Mouse (Mus musculus): Measurements from ENCODE around the gene Aff4. TPM values are rescaled to one million over a fixed set of nuclear protein-coding genes. Genes with fewer than 3 reads are reported as not detected.

The Aff4 gene
- total RNA-seq, 1 experiment from 2014 or later: 127 TPM

GRCm38 (mm10) chr11:53443861-53444260, 93.2 kb downstream of the Aff4 start:
- no peak for ATAC-seq (replicated peaks in 1 of 2; ENCODE audit: insufficient read depth in 1 of 2, low FRiP score in 2 of 2, low TSS enrichment in 1 of 2, low read depth in 1 of 2, poor library complexity in 2 of 2, severe bottlenecking in 2 of 2)

GRCm38 (mm10) chr11:53445562-53445961, 94.9 kb downstream of the Aff4 start:
- ATAC-seq (replicated peaks in 1 of 2; ENCODE audit: insufficient read depth in 1 of 2, low FRiP score in 2 of 2, low TSS enrichment in 1 of 2, low read depth in 1 of 2, poor library complexity in 2 of 2, severe bottlenecking in 2 of 2): no peak

DNA sequence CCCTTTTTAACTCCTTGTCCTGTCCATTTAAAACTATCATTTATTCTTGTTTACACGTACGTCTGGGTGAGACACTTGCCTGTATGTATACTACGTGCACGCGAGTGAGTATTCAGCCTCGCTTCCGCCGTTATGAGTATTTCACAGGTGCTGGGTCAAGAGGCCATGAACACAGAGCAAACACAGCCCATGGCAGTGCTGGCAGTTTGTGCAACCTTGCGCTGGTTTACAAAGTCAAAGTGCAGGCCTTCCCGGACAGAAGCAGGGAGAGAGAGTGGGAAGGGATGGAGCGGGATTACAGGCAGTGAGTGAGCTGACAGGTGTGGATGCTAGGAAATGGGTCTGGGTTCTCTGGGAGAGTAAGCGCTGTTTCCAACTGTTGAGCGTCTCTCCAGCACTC, 95.5 kb downstream of the Aff4 start:
- ATAC-seq (replicated peaks in 1 of 2; ENCODE audit: insufficient read depth in 1 of 2, low FRiP score in 2 of 2, low TSS enrichment in 1 of 2, low read depth in 1 of 2, poor library complexity in 2 of 2, severe bottlenecking in 2 of 2): no peak

DNA sequence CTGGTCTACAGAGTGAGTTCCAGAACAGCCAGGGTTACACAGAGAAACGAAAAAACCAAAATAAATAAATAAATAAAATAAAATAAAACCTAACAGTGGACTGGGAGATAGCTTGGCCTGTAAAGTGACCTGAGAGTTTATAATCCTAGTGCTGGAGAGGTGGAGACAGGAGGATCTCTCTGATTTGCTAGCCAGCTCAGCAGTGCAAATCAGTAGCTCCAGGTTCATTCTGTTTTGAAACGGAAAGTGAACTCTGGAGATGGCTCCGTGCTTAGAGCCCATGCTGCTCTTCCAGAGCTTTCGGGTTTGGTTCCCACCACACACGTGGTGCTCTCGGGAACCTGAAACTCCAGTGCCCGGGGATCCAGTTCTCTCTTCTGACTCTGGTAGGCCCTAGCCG, 97.4 kb downstream of the Aff4 start:
- no peak for ATAC-seq (replicated peaks in 1 of 2; ENCODE audit: insufficient read depth in 1 of 2, low FRiP score in 2 of 2, low TSS enrichment in 1 of 2, low read depth in 1 of 2, poor library complexity in 2 of 2, severe bottlenecking in 2 of 2)

GRCm38 (mm10) chr11:53448529-53448928, 97.9 kb downstream of the Aff4 start:
- no peak for ATAC-seq (replicated peaks in 1 of 2; ENCODE audit: insufficient read depth in 1 of 2, low FRiP score in 2 of 2, low TSS enrichment in 1 of 2, low read depth in 1 of 2, poor library complexity in 2 of 2, severe bottlenecking in 2 of 2)

- ATAC-seq (replicated peaks in 1 of 2; ENCODE audit: insufficient read depth in 1 of 2, low FRiP score in 2 of 2, low TSS enrichment in 1 of 2, low read depth in 1 of 2, poor library complexity in 2 of 2, severe bottlenecking in 2 of 2): peak; percentile 22 to 36; a peak in 1 of 4 replicates
These were observed 99.6 kb downstream of the Aff4 start for GRCm38 (mm10) chr11:53450070-53450705.

- ATAC-seq (replicated peaks in 1 of 2; ENCODE audit: insufficient read depth in 1 of 2, low FRiP score in 2 of 2, low TSS enrichment in 1 of 2, low read depth in 1 of 2, poor library complexity in 2 of 2, severe bottlenecking in 2 of 2): no peak
These were observed 100.7 kb downstream of the Aff4 start for GRCm38 (mm10) chr11:53451361-53451760.

DNA sequence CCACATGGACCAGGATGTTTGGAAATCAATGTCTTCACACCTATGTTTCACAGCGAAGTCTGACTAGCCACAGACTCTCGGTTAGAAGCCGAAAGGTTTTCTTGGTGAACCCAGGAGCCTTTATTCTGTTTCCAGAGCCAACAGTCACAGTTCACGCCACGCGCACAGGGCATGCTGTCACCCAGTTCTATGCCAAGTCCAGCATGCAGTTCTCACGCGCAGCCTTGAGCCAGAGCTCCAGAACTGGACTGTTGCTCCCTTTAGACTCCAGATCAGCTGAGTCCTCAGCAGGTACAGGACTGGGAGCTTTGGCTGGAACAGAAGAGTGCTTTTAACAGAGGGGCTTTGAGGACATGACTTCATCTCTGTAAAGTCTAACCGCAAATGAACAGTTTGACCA, 101.8 kb downstream of the Aff4 start:
- no peak for ATAC-seq (replicated peaks in 1 of 2; ENCODE audit: insufficient read depth in 1 of 2, low FRiP score in 2 of 2, low TSS enrichment in 1 of 2, low read depth in 1 of 2, poor library complexity in 2 of 2, severe bottlenecking in 2 of 2)

DNA sequence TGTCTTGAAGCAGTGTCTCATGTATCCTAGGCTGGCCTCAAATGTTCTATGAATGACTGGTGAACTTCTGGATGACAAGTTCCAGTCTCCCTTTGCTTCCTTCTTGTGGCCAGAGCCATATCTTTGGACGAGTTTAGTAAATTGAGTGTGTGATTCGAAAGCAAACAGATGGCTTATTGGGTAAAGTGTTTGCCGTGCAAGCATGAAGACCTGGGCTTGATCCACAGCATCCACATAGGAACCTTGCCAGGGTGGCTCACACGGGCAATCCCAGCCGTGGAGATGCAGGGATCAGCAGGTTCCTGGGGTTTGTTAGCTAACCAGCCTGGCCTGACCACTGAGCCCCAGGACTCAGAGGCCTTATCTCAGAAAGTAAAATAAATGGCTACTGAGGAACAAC, 102.4 kb downstream of the Aff4 start:
- no peak for ATAC-seq (replicated peaks in 1 of 2; ENCODE audit: insufficient read depth in 1 of 2, low FRiP score in 2 of 2, low TSS enrichment in 1 of 2, low read depth in 1 of 2, poor library complexity in 2 of 2, severe bottlenecking in 2 of 2)

GRCm38 (mm10) chr11:53456474-53457371, 106.1 kb downstream of the Aff4 start, which contains the start of the genes Gm10447 and Shroom1:
Gene Gm10447 (minus strand): TSS chr11:53457110.
Gene Shroom1 (plus strand): TSS chr11:53457205.
- ATAC-seq (replicated peaks in 1 of 2; ENCODE audit: insufficient read depth in 1 of 2, low FRiP score in 2 of 2, low TSS enrichment in 1 of 2, low read depth in 1 of 2, poor library complexity in 2 of 2, severe bottlenecking in 2 of 2): peak; percentile 44 to 68; a peak in 3 of 4 replicates

DNA sequence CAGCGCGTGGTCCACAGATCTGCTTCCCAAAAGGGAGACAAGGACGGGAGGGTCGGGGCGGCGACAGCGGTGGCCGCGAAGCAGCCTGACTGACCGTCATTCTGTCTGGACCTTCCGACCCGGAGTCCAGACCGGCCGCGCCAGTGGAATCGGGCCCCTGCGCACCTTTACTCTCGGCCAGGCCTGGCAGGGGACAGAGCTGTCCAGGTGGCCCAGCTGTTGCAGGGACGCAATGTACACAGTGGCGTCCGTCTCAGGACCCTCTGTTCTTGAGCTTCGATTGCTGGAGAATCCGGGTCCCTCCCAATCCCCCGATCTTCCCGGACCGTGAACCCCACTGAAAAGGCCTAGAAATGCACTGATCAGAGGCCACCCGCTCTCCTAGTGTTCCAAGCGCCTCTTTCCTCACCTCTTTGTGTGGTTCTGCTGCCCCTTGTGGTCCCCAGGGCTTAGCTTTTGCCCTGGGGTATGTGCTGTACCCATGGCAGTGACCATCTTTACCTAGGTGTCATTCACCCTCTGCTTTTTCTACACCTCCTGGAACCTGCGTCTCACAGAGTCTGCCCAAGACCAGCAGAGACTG, 106.8 kb downstream of the Aff4 start:
- peak; percentile 35 to 38; a peak in 1 of 4 replicates for ATAC-seq (replicated peaks in 1 of 2; ENCODE audit: insufficient read depth in 1 of 2, low FRiP score in 2 of 2, low TSS enrichment in 1 of 2, low read depth in 1 of 2, poor library complexity in 2 of 2, severe bottlenecking in 2 of 2)

- no peak for ATAC-seq (replicated peaks in 1 of 2; ENCODE audit: insufficient read depth in 1 of 2, low FRiP score in 2 of 2, low TSS enrichment in 1 of 2, low read depth in 1 of 2, poor library complexity in 2 of 2, severe bottlenecking in 2 of 2)
These were observed 108.4 kb downstream of the Aff4 start for GRCm38 (mm10) chr11:53458996-53459395.

DNA sequence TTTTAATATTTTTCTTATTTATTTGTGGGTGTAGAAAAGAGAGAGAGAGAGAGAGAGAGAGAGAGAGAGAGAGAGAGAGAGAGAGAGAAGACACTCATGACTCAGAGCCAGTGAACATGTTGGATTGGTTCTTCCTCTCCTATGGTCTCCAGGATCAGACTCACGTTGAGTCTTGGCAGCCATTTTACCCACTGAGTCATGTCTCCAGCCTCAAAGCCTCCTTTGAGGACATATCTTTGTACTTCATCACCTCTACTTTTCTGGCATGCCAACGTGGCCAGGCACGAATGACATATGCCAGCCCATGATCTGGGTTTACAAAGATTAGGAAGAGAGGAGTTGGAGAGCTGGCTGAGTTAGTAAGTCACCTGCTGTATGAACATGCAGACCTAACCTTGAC, 109.6 kb downstream of the Aff4 start:
- ATAC-seq (replicated peaks in 1 of 2; ENCODE audit: insufficient read depth in 1 of 2, low FRiP score in 2 of 2, low TSS enrichment in 1 of 2, low read depth in 1 of 2, poor library complexity in 2 of 2, severe bottlenecking in 2 of 2): no peak

- no peak for ATAC-seq (replicated peaks in 1 of 2; ENCODE audit: insufficient read depth in 1 of 2, low FRiP score in 2 of 2, low TSS enrichment in 1 of 2, low read depth in 1 of 2, poor library complexity in 2 of 2, severe bottlenecking in 2 of 2)
These were observed 111.1 kb downstream of the Aff4 start for GRCm38 (mm10) chr11:53461727-53462126.

GRCm38 (mm10) chr11:53463551-53464424, 113.2 kb downstream of the Aff4 start:
- peak in 1 of 2 experiments; percentile 31; a peak in 2 of 4 replicates for ATAC-seq (replicated peaks in 1 of 2; ENCODE audit: insufficient read depth in 1 of 2, low FRiP score in 2 of 2, low TSS enrichment in 1 of 2, low read depth in 1 of 2, poor library complexity in 2 of 2, severe bottlenecking in 2 of 2)

DNA sequence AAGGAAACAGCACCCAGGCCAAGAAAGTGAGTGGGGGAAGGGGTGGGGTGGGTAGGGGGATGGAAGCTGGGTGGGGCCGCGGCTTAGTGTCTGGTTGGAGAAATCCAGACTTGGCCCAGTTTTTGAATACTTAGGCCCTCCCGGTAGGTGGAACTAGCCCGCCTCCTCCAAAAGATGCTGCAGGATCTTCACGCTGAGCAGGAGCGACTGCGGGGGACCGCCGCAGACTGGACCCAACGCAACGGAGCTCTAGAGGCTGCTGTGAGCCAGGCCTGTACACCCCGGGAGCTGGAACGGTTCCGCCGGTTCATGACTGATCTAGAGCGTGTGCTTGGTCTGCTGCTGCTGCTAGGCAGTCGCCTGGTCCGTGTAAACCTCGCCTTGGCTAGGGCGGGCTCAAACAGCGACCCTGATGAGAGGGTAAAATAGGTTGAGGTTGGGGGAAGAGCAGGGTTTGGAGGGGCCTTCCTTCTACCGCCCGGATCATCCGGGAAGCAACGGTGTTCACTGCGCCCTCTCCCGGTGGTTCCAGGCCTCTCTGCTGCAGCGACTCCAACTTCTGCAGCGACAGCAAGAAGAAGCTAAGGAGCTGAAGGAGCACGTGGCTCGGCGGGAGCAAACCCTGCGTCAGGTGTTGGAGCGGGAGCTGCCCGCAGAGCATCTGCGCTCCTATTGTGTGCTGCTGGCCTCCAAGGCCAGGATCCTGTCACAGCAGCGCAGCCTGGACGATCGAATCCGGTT, 115.8 kb downstream of the Aff4 start:
- peak; percentile 17 to 45; a peak in 2 of 4 replicates for ATAC-seq (replicated peaks in 1 of 2; ENCODE audit: insufficient read depth in 1 of 2, low FRiP score in 2 of 2, low TSS enrichment in 1 of 2, low read depth in 1 of 2, poor library complexity in 2 of 2, severe bottlenecking in 2 of 2)
